Mouse (Mus musculus) CH12.LX (cell line): ENCODE data around the gene Lrrc58.

Experiments used
- CTCF ChIP-seq, 2 experiments: IDR thresholded peaks in 1 of 2; conservative IDR thresholded peaks in 1 of 2; 2 replicates each; pipeline ENCODE4 v1.5.1; 2011 to 2012; ENCODE audit warnings: low read depth in 2 of 2, low read length in 2 of 2, improper control_type of control experiment in 1 of 2, inconsistent platforms in 1 of 2, mild to moderate bottlenecking in 1 of 2, moderate library complexity in 1 of 2
- EP300 ChIP-seq: IDR thresholded peaks from 2 replicates; pipeline ENCODE4 v1.6.1; 2011; ENCODE audit warnings: low read length, improper control_type of control experiment
- HCFC1 ChIP-seq: IDR thresholded peaks from 2 replicates; pipeline ENCODE4 v1.6.1; 2012; ENCODE audit warnings: low read depth, mild to moderate bottlenecking, inconsistent platforms, low read length, improper control_type of control experiment
- POLR2A ChIP-seq: IDR thresholded peaks from 2 replicates; pipeline ENCODE4 v1.6.1; 2011; ENCODE audit warnings: low read depth, mild to moderate bottlenecking, improper control_type of control experiment, low read length
- RCOR1 ChIP-seq: conservative IDR thresholded peaks from 2 replicates; pipeline ENCODE4 v1.6.1; 2012; ENCODE audit warnings: low read depth, mild to moderate bottlenecking, inconsistent platforms, low read length, improper control_type of control experiment
- TCF12 ChIP-seq: IDR thresholded peaks from 2 replicates; pipeline ENCODE4 v1.6.1; 2014; ENCODE audit warnings: low read depth, mild to moderate bottlenecking, inconsistent platforms, low read length, improper control_type of control experiment
- ZKSCAN1 ChIP-seq: IDR thresholded peaks from 2 replicates; pipeline ENCODE4 v1.6.1; 2012; ENCODE audit warnings: low read depth, inconsistent platforms, low read length, improper control_type of control experiment, borderline replicate concordance
- ZMIZ1 ChIP-seq: IDR thresholded peaks from 2 replicates; pipeline ENCODE4 v1.6.1; 2012; ENCODE audit warnings: low read depth, mild to moderate bottlenecking, inconsistent platforms, low read length, improper control_type of control experiment

DNA sequence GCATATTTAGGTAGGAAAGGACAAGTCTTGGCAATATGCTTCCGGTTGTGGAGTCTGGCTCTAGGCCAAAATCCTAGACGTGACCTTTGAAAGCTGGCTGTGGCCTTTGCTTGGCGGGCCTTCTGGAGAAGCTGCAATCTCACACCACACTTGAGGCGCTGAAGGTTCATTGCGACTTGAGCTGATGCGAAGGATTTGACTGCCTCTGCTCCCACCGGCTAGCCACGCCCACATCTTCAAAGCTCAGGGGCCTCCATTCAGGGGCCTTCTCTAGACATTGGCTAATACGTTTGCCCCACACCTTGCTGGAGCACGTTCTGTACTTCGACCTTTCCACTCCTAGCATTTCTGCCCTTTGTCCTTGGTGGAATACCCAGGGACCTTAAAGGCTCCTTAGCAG is 33.1 kb downstream of the Lrrc58 start:
- TF ChIP-seq CTCF (conservative IDR thresholded peaks at IDR 0.05 in 1 of 2, IDR thresholded peaks at IDR 0.05 in 1 of 2; ENCODE audit: low read depth in 2 of 2, low read length in 2 of 2) (no peak), POLR2A (no peak), EP300 (no peak), TCF12 (no peak), ZMIZ1 (no peak), HCFC1 (no peak), RCOR1 (no peak), ZKSCAN1 (no peak)
